Mouse (Mus musculus) spleen, adult 18-20 months (tissue): ENCODE measurements around the gene Lcorl.
"Not testable (repeated sequence)": the region's sequence is repeated elsewhere in the genome, so short reads cannot be mapped to it uniquely, and the experiment has no call there.

Source experiments
- DNase-seq, 2 experiments: peaks; one replicate each; pipeline ENCODE4 v3.0.0; 2022; ENCODE audit warnings: mixed read lengths in 2 of 2

Gene Lcorl

DNA sequence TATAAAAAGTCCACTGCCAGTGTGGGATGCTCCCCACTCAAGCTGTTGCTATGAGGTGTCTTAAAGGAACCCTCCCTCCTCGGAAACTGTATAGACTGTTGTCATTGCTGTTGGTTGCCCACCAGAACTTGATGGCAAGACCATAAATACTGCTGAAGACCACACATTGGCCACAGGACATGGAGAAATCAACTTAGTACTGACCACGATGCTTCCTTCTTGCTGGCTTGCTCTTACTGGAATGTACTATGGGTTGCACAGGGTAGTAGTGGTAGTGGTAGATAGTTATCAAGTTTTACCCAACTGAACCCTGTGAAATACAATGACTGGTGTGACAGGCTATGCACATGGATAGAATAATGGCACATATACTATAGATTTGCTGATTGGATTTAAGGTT, 150.6 kb downstream of the Lcorl start:
- DNase-seq = no peak

DNA sequence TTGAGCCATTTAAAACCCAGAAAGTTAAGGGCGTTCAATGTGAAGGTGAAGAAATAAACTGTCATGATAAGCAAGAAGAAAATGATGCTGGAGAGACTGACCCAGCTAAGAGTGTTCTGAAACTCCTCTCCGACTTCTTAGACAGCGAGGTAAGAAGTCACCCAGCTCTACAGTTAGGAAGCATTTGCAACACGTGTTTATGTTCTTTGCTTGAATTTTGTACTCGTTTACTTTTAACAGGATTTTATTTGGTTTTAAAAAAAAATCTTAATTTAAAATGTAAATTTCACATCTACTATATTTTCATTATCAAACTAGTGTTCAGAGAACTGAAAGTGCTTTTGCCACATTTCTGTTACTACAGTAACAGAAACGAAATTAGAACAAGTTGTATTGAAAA, 165.7 kb downstream of the Lcorl start:
- DNase-seq = no peak

- no peak for DNase-seq
Observed at GRCm38 (mm10) chr5:45690802-45691201, 166.6 kb downstream of the Lcorl start.

GRCm38 (mm10) chr5:45689152-45689551, 168.3 kb downstream of the Lcorl start:
- no peak for DNase-seq

- no peak for DNase-seq
Observed at GRCm38 (mm10) chr5:45686223-45686622, 171.2 kb downstream of the Lcorl start.

DNA sequence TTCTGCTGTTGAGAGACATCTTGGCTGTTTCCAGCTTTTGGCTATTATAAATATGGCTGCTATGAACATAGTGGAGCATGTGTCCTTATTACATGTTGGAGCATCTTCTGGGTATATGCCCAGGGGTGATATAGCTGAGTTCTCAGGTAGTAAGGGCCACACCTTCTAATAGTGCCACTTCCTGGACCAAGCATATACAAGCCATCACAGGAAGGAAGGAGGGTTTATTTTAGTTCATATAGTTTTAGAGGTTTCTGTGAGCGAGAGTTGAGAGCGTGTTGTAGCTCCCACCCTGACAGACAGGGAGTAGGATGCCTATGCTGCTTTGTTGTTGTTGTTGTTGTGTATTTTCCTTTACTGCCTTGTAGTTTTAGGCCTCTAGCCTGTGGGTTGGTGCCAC, 172.2 kb downstream of the Lcorl start:
- DNase-seq = no peak

GRCm38 (mm10) chr5:45683388-45683787, 174.0 kb downstream of the Lcorl start:
- DNase-seq = no peak

- DNase-seq = no peak
Observed at GRCm38 (mm10) chr5:45679955-45680354, 177.5 kb downstream of the Lcorl start.

DNA sequence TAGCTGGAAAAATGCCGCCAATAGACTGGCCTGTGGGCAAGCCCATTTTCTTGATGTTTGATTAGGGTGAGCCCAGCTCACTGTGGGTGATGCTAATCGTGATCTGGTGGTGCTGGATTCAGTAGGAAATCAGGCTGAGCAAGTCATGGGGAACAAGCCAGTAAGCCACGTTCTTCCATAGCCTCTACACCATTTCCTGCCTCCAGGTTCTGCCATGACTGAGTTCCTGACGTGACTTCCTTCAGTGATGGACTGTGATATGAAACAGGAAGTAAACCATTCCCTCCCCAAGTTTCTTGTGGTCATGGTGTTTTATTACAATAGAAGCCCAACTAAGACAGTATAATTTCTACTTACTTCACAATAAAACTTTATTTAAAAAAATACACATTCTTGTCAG, 179.8 kb downstream of the Lcorl start:
- no peak for DNase-seq

DNA sequence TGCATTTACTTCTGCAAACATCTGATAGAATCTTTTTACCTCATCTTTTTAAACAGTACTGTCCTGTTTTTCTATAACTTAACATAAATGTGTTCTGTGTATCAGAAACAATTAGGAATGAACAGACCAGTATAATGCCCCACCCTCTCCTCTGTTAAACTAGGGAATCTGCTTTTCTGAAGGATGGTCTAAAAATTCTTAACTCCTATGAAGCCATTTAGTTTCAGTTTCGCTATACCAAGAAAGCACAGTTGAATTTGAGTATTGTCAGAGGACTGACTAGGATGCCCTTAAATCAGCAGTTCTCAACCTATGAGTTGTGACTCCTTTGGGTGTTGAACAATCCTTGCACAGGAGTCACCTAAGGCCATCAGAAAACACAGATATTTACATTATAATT, 182.4 kb downstream of the Lcorl start:
- no peak for DNase-seq

DNA sequence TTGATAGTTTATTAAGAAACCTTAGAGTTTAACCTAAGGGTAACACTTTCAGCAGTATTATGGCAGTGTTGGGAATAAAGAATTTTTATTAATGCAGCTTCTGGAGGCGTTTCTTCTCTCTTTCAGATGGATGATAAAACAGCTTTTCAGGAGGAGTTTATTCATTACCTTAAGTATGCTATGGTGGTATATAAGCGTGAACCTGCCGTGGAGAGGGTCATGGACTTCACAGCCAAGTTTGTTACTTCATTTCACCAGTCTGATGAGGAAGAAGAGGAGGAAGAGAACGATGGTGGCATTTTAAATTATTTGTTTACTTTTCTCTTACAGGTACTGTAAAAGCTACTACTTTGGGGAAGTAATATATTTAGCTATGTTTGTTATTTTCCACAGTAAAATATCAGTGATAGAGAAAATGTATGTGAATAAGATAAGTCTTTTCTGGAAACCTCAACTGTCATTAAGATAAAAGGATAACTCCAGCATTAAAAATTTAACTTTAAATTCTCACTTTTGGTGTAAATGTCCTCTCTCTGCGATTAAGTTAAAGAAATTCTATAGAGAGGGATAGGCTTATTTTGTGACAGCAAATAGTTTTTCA, 186.4 kb downstream of the Lcorl start:
- DNase-seq = no peak

DNA sequence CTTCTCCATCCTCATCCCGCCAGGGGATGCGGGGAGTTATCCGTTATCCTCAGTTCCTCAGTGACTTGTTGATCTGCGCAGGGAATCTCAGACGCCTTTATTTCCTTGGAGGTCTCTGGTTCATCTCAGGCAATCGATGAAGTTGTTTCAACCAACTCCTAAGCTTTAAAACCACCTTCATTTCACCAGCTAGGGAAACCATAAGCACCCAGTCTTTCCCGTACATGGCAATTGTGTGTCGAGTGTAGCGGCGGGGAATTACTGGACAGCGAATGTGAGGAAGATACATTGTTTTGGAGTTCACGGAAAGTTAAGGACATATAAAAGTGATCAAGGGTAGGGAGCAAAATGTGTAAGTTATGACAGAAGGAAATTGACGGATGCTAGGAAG, 187.1 kb downstream of the Lcorl start:
- no peak for DNase-seq

DNA sequence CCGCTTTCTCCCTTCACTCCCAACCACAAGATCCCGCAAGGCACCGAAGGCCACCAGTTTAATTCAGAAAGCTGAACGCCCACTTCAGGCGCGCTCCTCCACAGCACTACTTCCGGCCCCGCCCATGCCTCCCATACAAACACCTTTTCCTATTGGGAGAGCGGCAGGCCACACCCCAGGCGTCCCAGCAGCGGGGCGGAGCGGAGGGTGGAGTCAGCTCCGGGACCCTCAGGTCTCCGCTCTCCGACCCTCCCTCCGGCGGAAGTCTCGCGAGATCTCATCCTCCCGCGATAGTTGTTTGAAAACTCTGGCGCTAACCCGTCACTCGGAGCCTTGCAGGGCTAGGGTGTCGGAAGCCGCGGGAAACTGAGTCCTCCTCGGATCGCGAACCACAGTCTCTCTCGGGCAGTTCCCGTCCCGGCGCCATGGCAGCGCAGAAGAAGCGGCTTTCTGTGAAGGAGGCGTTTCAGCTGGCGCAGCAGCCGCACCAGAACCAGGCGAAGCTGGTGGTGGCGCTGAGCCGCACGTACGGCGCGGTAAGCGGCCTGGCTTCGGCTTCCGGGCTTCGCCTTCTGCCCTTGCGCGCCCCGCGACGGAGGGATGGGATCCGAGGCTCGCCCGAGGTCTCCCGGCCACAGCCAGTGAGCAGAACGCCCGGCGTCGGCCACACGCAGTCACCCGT, 187.7 kb downstream of the Lcorl start, which contains the start of gene Ncapg:
Ncapg (plus strand) TSS at position 322 of the 682 bp plus-strand sequence.
- peak; percentile 98 to 100 for DNase-seq

GRCm38 (mm10) chr5:45669234-45669597, 188.2 kb downstream of the Lcorl start:
- no peak for DNase-seq

- no peak for DNase-seq
Observed at GRCm38 (mm10) chr5:45668831-45669230, 188.6 kb downstream of the Lcorl start.

DNA sequence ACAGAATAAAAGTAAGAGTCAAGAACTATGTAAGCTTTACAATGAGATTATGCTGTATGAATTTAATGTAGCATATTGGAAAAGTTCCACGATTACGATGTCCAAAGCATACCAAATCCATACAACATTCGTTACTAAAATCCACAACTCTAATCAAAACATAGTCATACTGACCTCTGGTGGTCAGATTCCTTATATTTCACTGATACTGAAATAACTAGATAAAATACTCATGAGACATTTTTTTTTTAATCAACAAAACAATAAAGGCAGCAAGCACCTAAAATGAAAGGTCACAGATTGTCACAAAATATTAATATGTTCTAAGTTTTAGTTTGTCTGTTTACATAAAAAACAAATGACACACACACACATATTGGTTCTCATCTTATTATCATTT, 189.1 kb downstream of the Lcorl start:
- no peak for DNase-seq

DNA sequence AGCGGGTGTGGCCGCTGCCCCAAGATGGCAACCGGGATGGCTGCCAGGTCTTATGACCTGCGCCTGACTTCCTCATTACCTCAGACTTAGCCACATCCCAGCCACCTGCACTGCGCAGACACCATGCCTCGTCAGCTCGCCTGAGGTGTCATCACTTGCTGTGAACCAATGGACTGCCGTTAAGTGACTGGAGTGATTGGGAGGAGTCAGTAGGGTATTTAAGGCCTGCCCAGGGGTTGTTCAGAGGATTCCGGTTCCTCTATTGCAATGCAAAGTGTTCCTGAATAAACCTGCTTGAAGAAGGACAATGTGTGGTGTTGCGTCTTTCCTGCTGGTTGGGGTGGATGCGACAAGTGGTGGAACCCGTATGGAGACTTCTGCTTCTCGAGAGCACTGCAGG, 199.0 kb downstream of the Lcorl start:
- DNase-seq = not testable (repeated sequence)

- no peak for DNase-seq
Observed at GRCm38 (mm10) chr5:45651026-45651703, 206.2 kb downstream of the Lcorl start.
